Mouse (Mus musculus) liver, postnatal 0 days (tissue): ENCODE data around the gene Osbpl8. TPM values are rescaled to one million over a fixed set of nuclear protein-coding genes. Genes with fewer than 3 reads are reported as not detected.

Experiments used
- ATAC-seq: fragments of 200-750 bp; cut with Nextera tagmentation; 2 replicates; pipeline ENCODE4 v1.8.0; 2017; ENCODE audit warnings: mild to moderate bottlenecking, moderate library complexity
- DNase-seq: peaks from one replicate; pipeline ENCODE4 v3.0.0-alpha.2; 2016
- H3K27ac ChIP-seq: fragments of 300-500 bp; sonication (generic); 2 replicates; pipeline ENCODE4 v1.5.1; 2014; ENCODE audit warnings: antibody characterized with exemption, moderate library complexity, mild to moderate bottlenecking, low read depth
- H3K27me3 ChIP-seq: fragments of 300-500 bp; sonication (generic); 2 replicates; pipeline ENCODE4 v1.6.1; 2014; ENCODE audit warnings: low read length, control low read depth, mixed read lengths; ENCODE audit not compliant: insufficient read depth
- H3K36me3 ChIP-seq: fragments of 300-500 bp; sonication (generic); replicated peaks from 2 replicates; pipeline ENCODE4 v1.6.1; 2014; ENCODE audit warnings: mild to moderate bottlenecking, control low read depth, low read length, moderate library complexity, mixed read lengths; ENCODE audit not compliant: insufficient read depth
- H3K4me1 ChIP-seq: fragments of 300-500 bp; sonication (generic); 2 replicates; pipeline ENCODE4 v1.6.1; 2014; ENCODE audit warnings: antibody characterized with exemption, mild to moderate bottlenecking, control low read depth; ENCODE audit not compliant: insufficient read depth
- H3K4me2 ChIP-seq: fragments of 300-500 bp; sonication (generic); 2 replicates; pipeline ENCODE4 v1.6.1; 2014; ENCODE audit warnings: low read depth, mild to moderate bottlenecking, low read length, moderate library complexity, mixed read lengths
- H3K4me3 ChIP-seq: fragments of 300-500 bp; sonication (generic); 2 replicates; pipeline ENCODE4 v1.5.1; 2014; ENCODE audit warnings: low read depth, low read length
- H3K9ac ChIP-seq: fragments of 300-500 bp; sonication (generic); replicated peaks from 2 replicates; pipeline ENCODE4 v1.6.1; 2014; ENCODE audit warnings: mild to moderate bottlenecking, moderate library complexity
- H3K9me3 ChIP-seq: fragments of 300-500 bp; sonication (generic); 2 replicates; pipeline ENCODE4 v1.6.1; 2016; ENCODE audit warnings: mild to moderate bottlenecking, control low read depth, low read length, mixed read lengths
- CTCF ChIP-seq: sonication (generic); IDR thresholded peaks from 2 replicates; pipeline ENCODE4 v1.5.1; 2016; ENCODE audit warnings: antibody characterized with exemption, low read depth
- EP300 ChIP-seq: IDR thresholded peaks from 2 replicates; pipeline ENCODE4 v1.6.1; 2016; ENCODE audit warnings: antibody characterized with exemption, low read depth, mild to moderate bottlenecking
- WGBS: fragments of 180-500 bp; shearing (Covaris S2); extraction: QIAGEN DNeasy Blood & Tissue Kit; methylation state at CpG from one replicate; pipeline ENCODE4 v1.1.7; 2014; ENCODE audit not compliant: insufficient replicate concordance; 5-methylcytosine and 5-hydroxymethylcytosine counted together
- polyA plus RNA-seq: library from polyadenylated mRNA; unstranded; fragments of >200 nt; fragmentation: Nextera tagmentation; extraction: Ambion mirVana; gene quantifications from 2 replicates; pipeline ENCODE4 v1.2.1, GENCODE M21; 2015

The Osbpl8 gene
- polyA plus RNA-seq, 1 experiment from 2014 or later: 5.6 TPM

- Histone ChIP-seq H3K27me3 (no peaks in the 10 kb centered on the region), H3K4me2 (no peak overlapping the region), H3K9ac (no peak overlapping the region), H3K9me3 (no peaks in the 10 kb centered on the region), H3K36me3 (peaks cover 8% of the 10 kb centered on the region), H3K4me1 (no peaks in the 10 kb centered on the region), H3K27ac (no peak overlapping the region), H3K4me3 (no peak overlapping the region)
- TF ChIP-seq CTCF (no peak), EP300 (no peak)
- ATAC-seq (no peak), DNase-seq (no peak)
- 61% methylated on average over 5 of the region's 5 CpGs for WGBS
These were observed 72.9 kb downstream of the Osbpl8 start for GRCm38 (mm10) chr10:111237434-111237833.

GRCm38 (mm10) chr10:111242677-111243076 is 78.1 kb downstream of the Osbpl8 start:
- 86% methylated on average over 7 of the region's 7 CpGs for WGBS
- H3K9me3 ChIP-seq: no peaks in the 10 kb centered on the region
- peaks cover 2% of the 10 kb centered on the region; the same call in 1 of the 2 replicates for H3K4me1 ChIP-seq
- TF ChIP-seq CTCF (no peak), EP300 (no peak)
- no peak for ATAC-seq
- no peak overlapping the region for H3K4me3 ChIP-seq
- no peak overlapping the region for H3K4me2 ChIP-seq
- H3K9ac ChIP-seq: no peak overlapping the region
- no peak overlapping the region for H3K27ac ChIP-seq
- no peak for DNase-seq
- peaks cover 8% of the 10 kb centered on the region; the same call in 1 of the 2 replicates for H3K36me3 ChIP-seq
- H3K27me3 ChIP-seq: no peaks in the 10 kb centered on the region

- Histone ChIP-seq H3K4me1 (peaks cover 2% of the 10 kb centered on the region; the same call in 1 of the 2 replicates), H3K4me3 (no peak overlapping the region), H3K9ac (no peak overlapping the region), H3K9me3 (no peaks in the 10 kb centered on the region), H3K36me3 (0 out of 2 replicates have a peak, but pooled peaks cover 3% of the 10 kb centered on the region), H3K27ac (no peak overlapping the region), H3K4me2 (no peak overlapping the region), H3K27me3 (no peaks in the 10 kb centered on the region)
- ATAC-seq (no peak), DNase-seq (no peak)
- 68% methylated on average over 4 of the region's 4 CpGs for WGBS
- TF ChIP-seq CTCF: no peak
- no peak for TF ChIP-seq EP300
These were observed 83.1 kb downstream of the Osbpl8 start for GRCm38 (mm10) chr10:111247609-111248008.

- no peak overlapping the region for H3K4me2 ChIP-seq
- H3K27me3 ChIP-seq: no peaks in the 10 kb centered on the region
- H3K27ac ChIP-seq: no peak overlapping the region
- 0 out of 2 replicates have a peak, but pooled peaks cover 2% of the 10 kb centered on the region for H3K36me3 ChIP-seq
- no peaks in the 10 kb centered on the region for H3K9me3 ChIP-seq
- DNase-seq: no peak
- 60% methylated on average over 6 of the region's 6 CpGs for whole genome bisulfite sequencing
- TF ChIP-seq EP300 (no peak), CTCF (no peak)
- H3K4me1 ChIP-seq: peaks cover 2% of the 10 kb centered on the region; the same call in 1 of the 2 replicates
- no peak for ATAC-seq
- H3K9ac ChIP-seq: no peak overlapping the region
- H3K4me3 ChIP-seq: no peak overlapping the region
These were observed 83.6 kb downstream of the Osbpl8 start for GRCm38 (mm10) chr10:111248177-111248576.

- H3K4me3 ChIP-seq: no peak overlapping the region
- H3K36me3 ChIP-seq: no peaks in the 10 kb centered on the region
- H3K9me3 ChIP-seq: no peaks in the 10 kb centered on the region
- TF ChIP-seq CTCF (no peak), EP300 (no peak)
- DNase-seq: no peak
- H3K27me3 ChIP-seq: no peaks in the 10 kb centered on the region
- H3K27ac ChIP-seq: no peak overlapping the region
- H3K4me1 ChIP-seq: peaks cover 2% of the 10 kb centered on the region; the same call in 1 of the 2 replicates
- no peak for ATAC-seq
- WGBS: 64% methylated on average over 4 of the region's 4 CpGs
- no peak overlapping the region for H3K4me2 ChIP-seq
- no peak overlapping the region for H3K9ac ChIP-seq
These were observed 85.6 kb downstream of the Osbpl8 start for GRCm38 (mm10) chr10:111250192-111250591.

- H3K9me3 ChIP-seq: no peaks in the 10 kb centered on the region
- H3K27me3 ChIP-seq: no peaks in the 10 kb centered on the region
- no peak for ATAC-seq
- no peaks in the 10 kb centered on the region for H3K36me3 ChIP-seq
- H3K9ac ChIP-seq: no peak overlapping the region
- H3K27ac ChIP-seq: no peak overlapping the region
- TF ChIP-seq EP300 (no peak), CTCF (no peak)
- DNase-seq: no peak
- 76% methylated on average over 5 of the region's 5 CpGs for WGBS
- no peak overlapping the region for H3K4me2 ChIP-seq
- no peaks in the 10 kb centered on the region for H3K4me1 ChIP-seq
- H3K4me3 ChIP-seq: no peak overlapping the region
These were observed 87.1 kb downstream of the Osbpl8 start for GRCm38 (mm10) chr10:111251666-111252065.

GRCm38 (mm10) chr10:111255228-111255627 is 90.7 kb downstream of the Osbpl8 start:
- H3K4me3 ChIP-seq: no peak overlapping the region
- no peak overlapping the region for H3K4me2 ChIP-seq
- TF ChIP-seq CTCF (no peak), EP300 (no peak)
- no peak overlapping the region for H3K9ac ChIP-seq
- H3K4me1 ChIP-seq: no peaks in the 10 kb centered on the region
- ATAC-seq (no peak), DNase-seq (no peak)
- no peaks in the 10 kb centered on the region for H3K27me3 ChIP-seq
- peaks cover 3% of the 10 kb centered on the region; the same call in 1 of the 2 replicates for H3K36me3 ChIP-seq
- no peaks in the 10 kb centered on the region for H3K9me3 ChIP-seq
- no peak overlapping the region for H3K27ac ChIP-seq
- 95% methylated on average over 6 of the region's 6 CpGs for WGBS
